Mouse (Mus musculus): ENCODE data around the gene Stag1.
"Not testable (repeated sequence)": the region's sequence is repeated elsewhere in the genome, so short reads cannot be mapped to it uniquely, and the experiment has no call there.

Gene Stag1

DNA sequence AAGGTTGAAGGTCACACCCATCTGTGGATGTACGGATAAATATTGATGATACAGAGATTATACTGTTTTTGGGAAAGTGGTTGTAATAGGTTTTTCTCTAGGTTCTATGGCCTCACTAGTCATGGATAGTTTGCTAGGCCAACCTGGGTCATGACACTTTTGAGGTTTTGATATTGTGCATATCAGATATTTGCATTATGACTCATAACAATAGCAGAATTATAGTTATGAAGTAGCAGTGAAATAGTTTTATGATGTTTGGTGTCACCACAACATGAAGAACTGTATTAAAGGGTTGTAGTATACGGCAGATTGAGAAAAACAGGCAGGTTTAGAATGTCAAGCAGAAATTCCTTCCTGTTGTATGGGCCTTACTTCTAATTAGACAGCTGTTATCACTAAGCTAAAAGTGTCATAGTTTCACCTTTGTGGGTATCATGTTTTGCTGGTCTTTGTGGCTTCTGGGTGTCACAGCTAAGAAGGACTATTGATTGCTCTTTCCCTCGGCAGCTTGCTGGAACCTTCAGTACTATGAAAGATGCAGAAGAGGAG, 92.2 kb downstream of the Stag1 start:
- DNase-seq = no peak

- no peak for DNase-seq
These were observed 94.6 kb downstream of the Stag1 start for GRCm38 (mm10) chr9:100692239-100692638.

DNA sequence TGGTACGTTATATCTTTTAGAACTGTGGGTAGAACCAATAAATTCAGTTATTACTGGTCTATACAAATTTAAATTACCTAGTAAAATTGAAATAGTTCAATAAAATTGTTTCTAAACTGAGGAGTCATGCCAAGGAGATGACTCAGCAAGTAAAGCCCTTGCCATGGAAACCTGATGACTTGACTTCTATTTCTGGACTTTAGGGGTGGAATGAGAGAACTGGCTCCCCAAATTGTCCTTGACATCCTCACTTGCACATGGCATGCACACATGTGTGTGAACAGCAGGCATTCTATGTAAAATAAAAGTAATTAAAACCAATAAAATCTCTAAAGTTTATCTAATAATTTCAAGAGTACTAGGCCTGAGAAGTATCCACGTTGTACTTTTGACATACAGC, 98.9 kb downstream of the Stag1 start:
- DNase-seq = no peak

DNA sequence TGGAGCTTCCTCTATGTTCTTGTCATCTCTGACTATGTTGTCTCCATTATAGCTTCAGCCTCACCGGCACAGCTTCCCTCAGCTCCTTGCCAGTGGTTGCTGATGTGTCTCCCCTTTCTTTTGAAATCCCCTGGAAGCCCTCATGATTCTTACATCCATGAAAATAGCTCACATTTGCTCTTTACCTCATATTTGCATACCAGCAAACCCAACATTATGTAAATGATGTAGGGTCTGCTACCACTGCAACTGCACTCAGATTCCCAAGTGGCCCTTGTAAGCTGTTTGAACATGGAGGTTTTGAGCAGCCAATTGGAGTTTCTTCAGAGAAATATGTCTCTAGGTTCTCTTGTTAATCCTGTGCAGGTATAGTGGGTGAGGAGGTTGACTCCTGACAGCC, 110.0 kb downstream of the Stag1 start:
- no peak for DNase-seq

- no peak for DNase-seq
These were observed 114.1 kb downstream of the Stag1 start for GRCm38 (mm10) chr9:100711665-100712064.

DNA sequence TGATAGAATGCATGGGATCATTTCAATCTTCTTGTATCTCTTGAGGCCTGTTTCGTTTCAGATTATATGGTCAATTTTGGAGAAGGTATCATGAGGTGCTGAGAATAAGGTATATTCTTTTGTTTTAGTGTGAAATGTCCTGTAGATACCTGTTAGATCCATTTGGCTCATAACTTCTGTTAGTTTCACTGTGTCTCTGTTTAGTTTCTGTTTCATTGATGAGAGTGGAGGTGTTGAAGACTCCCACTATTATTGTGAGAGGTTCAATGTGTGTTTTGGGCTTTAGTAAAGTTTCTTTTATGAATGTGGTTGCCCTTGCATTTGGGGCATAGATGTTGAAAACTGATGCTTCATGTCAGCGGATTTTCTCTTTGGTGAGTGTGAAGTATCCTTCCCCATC, 127.2 kb downstream of the Stag1 start:
- DNase-seq = not testable (repeated sequence)

GRCm38 (mm10) chr9:100731839-100732238, 134.2 kb downstream of the Stag1 start:
- no peak for DNase-seq

DNA sequence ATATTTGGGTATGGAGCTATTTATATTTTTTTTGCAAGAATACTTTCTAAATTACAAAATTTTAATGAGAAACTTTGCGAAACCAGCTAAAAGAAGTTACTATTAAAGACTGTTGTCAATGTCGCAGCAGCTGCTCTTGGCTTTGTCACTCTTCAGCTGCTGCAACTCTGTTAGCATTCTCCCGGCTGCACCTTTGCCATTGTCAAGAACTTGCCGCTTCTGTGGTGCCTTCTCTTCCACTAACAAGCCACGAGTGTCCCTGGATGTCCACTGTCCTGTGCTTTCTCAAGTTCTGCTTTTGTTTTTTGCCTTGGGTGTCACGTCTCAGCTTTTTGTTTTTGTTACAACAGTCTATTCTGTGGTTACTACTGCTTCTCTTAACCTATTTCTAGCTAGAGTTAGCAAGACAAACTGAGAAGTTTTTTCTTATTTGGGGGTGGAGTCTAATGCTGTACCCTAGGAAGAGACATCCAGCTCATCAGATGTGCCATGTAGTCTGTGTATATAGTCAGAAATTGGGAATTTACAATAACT, 136.4 kb downstream of the Stag1 start:
- DNase-seq = no peak

GRCm38 (mm10) chr9:100735993-100736645, 138.5 kb downstream of the Stag1 start:
- no peak for DNase-seq

- DNase-seq = no peak
These were observed 139.0 kb downstream of the Stag1 start for GRCm38 (mm10) chr9:100736646-100737031.

DNA sequence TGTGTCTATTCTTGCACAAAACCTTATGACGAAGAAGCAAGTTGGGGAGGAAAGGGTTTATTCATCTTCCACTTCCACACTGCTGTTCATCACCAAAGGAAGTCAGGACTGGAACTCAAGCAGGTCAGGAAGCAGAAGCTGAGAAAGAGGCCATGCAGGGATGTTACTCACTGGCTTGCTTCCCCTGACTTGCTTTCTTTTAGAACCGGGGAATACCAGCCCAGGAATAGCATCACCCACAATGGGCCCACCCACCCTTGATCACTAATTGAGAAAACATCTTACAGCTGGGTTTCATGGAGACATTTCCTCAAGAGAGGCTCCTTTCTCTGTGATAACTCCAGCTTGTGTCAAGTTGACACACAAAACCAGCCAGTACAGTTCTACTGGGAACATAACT, 179.6 kb downstream of the Stag1 start:
- not testable (repeated sequence) for DNase-seq

DNA sequence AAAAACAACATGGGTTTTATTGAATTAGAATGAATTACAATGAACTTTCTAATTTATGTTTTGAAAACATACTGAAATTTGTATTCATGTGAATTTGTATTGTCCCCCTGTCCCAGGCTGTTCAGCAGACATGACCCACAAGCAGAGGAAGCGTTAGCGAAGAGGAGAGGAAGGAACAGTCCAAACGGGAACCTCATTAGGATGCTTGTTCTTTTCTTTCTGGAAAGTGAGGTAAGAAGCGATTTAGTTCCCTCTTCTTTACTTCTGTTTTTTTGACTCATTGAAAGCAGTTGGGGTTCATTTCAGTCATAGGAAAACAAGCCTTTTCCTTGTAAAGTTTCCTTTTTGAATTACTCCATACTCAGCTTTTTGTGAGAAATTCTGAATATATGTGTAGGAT, 268.4 kb downstream of the Stag1 start:
- no peak for DNase-seq

DNA sequence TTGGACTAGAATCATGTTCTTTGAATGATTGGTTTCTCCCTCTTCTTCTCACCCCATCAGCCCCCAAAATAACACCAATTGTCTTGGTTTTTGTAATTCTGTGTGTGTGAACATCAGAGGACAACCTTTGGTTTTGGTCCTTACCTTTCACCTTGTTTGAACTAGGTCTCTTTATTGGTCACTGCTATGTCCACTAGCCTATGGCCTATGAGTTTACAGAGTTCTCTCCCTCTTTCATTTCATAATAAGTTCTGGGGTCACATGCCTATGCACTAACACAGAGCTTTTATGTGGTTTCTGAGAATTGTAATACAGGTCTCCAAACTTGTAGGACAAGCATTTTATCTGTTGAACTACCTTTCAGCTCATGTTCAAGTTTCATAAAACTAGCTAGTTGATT, 272.0 kb downstream of the Stag1 start:
- no peak for DNase-seq

- no peak for DNase-seq
These were observed 298.5 kb downstream of the Stag1 start for GRCm38 (mm10) chr9:100896111-100896510.

- DNase-seq = peak; percentile 12
These were observed 300.4 kb downstream of the Stag1 start for GRCm38 (mm10) chr9:100898042-100898441.

DNA sequence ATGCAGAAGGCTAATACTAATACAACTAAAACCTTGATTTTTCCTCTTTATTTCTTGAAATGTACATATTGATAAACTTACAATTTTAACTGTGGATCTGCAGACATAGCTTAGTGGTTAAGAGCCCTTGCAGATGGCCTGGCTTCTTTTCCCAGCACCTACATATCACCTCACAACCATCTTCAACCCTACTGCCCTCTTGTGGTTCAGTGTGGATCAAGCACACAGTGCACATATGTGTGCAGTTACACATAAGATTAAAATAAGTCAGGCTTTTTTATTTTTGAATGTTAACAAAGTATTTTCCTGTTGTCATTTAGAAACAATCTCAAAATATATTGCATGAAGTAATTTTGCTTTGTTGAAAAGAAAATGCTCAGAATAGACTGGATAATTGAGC, 312.8 kb downstream of the Stag1 start:
- DNase-seq = no peak

GRCm38 (mm10) chr9:100917111-100917510, 319.5 kb downstream of the Stag1 start:
- DNase-seq = peak; percentile 65

DNA sequence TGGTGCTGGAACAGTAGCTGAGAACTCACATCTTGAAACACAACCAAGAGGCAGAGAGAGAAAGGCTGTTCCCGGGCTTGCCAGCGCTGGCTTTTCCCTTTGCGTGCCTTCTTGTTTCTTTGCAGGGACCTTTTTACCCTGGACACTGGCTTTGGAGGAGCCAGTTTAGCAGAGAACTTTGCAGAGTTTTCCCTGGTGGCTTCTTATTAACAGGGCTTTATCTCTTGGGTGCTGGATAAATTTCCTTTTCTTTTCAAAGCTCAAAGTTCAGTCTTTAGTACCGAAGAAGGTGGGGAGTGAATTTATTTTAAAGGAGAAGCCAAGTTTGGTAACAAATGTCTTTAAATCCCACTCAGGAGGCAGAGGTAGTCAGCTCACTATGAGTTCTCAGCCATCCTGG, 329.0 kb downstream of the Stag1 start:
- no peak for DNase-seq

GRCm38 (mm10) chr9:100942042-100942441, 344.4 kb downstream of the Stag1 start:
- peak; percentile 82 for DNase-seq

DNA sequence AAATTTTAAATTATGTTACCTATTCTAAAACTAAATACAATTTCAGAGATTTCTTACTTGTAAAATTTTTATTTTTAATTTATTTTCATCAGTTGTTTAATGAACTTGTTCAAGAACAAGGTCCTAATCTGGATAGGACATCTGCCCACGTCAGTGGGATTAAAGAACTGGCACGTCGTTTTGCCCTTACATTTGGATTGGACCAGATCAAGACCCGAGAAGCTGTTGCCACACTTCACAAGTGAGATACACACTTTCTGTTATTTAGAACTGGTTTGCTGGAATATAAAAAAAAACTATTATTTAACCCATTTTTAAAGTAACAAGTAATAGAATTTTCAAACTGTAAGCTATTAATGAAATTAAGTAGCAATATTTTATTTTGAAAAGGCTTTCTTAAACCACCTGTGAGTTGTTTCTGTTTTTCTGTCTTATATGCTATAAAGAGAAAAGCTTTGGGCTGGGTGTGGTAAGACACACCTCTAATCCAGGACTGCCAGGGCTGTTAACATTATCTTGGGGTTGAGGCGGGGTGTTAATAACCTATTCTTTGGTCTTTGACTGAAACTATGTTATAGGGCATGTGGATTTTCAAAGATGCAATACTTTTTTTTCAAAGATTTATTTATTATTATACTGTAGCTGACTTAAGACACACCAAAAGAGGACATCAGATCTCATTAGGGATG, 347.2 kb downstream of the Stag1 start:
- no peak for DNase-seq

GRCm38 (mm10) chr9:100951481-100951880, 353.9 kb downstream of the Stag1 start:
- peak; percentile 69 for DNase-seq

DNA sequence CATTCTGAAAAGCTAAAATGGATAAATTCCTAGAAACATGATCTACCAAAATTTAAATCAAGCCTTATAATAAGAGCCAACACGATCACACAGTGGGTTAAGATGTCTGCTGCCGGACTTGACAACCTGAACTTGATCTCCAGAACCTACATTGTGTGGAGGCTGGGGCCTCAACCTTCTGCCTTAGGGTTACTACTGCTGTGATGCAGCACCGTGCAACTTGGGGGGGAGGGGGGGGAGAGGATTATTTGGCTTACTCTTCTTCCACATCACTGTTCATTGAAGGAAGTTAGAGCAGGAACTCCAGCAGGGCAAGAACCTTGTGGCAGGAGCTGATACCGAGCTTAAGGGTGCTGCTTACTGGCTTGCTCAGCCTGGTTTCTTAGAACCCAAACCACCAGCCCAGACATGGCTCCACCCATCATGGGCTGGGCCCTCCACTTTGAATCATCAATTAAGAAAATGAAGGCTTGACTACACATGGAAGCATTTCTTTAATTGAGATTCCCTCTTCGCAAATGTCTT, 365.4 kb downstream of the Stag1 start:
- no peak for DNase-seq

GRCm38 (mm10) chr9:100963428-100963912, 365.9 kb downstream of the Stag1 start:
- no peak for DNase-seq

DNA sequence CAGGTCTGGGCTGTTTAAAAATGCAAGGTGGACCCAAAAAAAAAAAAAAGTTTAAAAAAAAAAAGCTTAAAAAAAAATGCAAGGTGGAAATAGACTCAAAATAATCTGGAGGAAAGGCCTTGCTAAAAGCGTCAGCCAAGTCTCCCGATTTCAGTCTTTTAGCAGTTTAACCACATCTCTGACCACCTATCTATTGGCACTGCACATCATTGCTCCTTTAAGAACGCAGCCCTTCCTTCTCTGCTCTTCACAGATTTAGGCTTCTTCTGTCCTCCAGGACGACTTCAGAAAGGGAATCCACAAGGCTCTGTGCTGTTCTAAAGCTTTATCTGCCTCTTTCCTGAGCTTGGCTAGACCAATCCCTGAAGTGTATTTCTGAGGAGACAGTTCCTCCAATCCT, 366.5 kb downstream of the Stag1 start:
- no peak for DNase-seq

All from cerebellum, adult 8-10 months (tissue).